Mouse (Mus musculus): ENCODE data around the gene Ndufaf3.

The Ndufaf3 gene

DNA sequence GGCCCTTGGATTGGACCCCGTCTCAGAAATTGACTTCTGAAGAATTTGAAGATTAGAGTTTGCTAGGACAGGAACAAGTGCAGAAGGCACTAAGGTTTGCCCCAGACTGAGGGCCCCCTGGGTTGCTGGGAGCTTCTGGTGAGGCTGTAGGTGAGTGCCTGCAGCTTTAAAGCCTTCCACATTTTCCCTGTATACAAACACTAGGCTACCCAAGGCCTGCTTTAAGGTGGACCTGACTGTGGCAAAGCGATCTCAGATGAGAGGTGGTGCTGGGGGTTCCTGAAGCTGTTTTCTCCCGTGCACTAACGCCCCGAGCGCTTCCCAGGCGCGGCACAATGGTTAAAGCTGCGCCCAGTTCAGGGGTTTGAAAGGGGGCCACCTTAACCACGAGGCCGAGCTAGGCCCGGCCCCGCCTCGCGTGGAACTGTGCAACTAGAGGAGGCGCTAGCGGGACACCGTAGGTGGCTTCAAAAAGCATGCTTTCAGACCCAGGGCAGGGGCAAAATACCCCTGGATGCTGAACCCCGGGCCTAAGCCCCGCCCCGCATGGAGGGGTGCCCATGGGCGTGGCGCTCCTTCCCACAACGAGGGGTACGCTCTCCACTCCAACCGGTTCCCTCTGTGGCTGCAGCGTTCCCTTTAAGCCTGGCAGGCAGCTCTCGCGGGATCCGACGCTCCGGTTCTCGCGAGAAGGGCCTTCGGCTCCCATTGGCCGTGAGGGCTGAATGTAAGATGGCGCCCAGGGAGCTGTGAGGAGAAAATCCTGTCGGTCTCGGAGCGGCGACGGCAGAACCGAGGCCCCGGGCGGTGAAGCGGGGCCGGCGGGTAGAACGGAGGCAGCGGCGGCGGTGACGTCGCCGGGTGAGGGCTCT lies 50.6 kb downstream of the Ndufaf3 start, which contains the start of gene Qrich1:
Qrich1 (plus strand) TSS at position 427 of the 872 bp plus-strand sequence.
- DNase-seq (ENCODE audit: low spot score): peak; percentile 92

All from T-cell, adult 2 months (primary cell).